Mouse (Mus musculus): ENCODE data around the gene Cox4i2.
A peak's percentile ranks its signal among the peaks of the same experiment; 100 is the strongest.

Gene Cox4i2

GRCm38 (mm10) chr2:152753944-152754711 lies at the start of gene Cox4i2:
Gene Cox4i2 (plus strand): TSS chr2:152754173.
- DNase-seq = peak; percentile 96

- DNase-seq = no peak
Observed at GRCm38 (mm10) chr2:152704256-152704605, 49.7 kb upstream of the Cox4i2 start.

- DNase-seq = no peak
Observed at GRCm38 (mm10) chr2:152704811-152705370, 49.1 kb upstream of the Cox4i2 start.

GRCm38 (mm10) chr2:152705993-152706571 lies 47.9 kb upstream of the Cox4i2 start:
- DNase-seq = peak; percentile 98

- no peak for DNase-seq
Observed at GRCm38 (mm10) chr2:152707186-152707585, 46.8 kb upstream of the Cox4i2 start.

GRCm38 (mm10) chr2:152707627-152708026 lies 46.3 kb upstream of the Cox4i2 start:
- DNase-seq = peak; percentile 100

GRCm38 (mm10) chr2:152709066-152709465 lies 44.9 kb upstream of the Cox4i2 start:
- peak; percentile 90 for DNase-seq

GRCm38 (mm10) chr2:152716241-152716772 lies 37.7 kb upstream of the Cox4i2 start:
- DNase-seq = peak; percentile 83

GRCm38 (mm10) chr2:152717652-152718051 lies 36.3 kb upstream of the Cox4i2 start:
- DNase-seq = peak; percentile 82

GRCm38 (mm10) chr2:152718076-152718475 lies 35.9 kb upstream of the Cox4i2 start:
- peak; percentile 87 for DNase-seq

- peak; percentile 99 for DNase-seq
Observed at GRCm38 (mm10) chr2:152723651-152724331, 30.2 kb upstream of the Cox4i2 start.

- DNase-seq = peak; percentile 92
Observed at GRCm38 (mm10) chr2:152724332-152724723, 29.6 kb upstream of the Cox4i2 start.

- peak; percentile 95 for DNase-seq
Observed at GRCm38 (mm10) chr2:152725178-152725750, 28.7 kb upstream of the Cox4i2 start.

- no peak for DNase-seq
Observed at GRCm38 (mm10) chr2:152726213-152726612, 27.8 kb upstream of the Cox4i2 start.

GRCm38 (mm10) chr2:152726751-152727335 lies 27.1 kb upstream of the Cox4i2 start:
- DNase-seq = peak; percentile 98

GRCm38 (mm10) chr2:152727795-152728510 lies 26.0 kb upstream of the Cox4i2 start:
- DNase-seq = peak; percentile 99

- DNase-seq = no peak
Observed at GRCm38 (mm10) chr2:152728594-152728993, 25.4 kb upstream of the Cox4i2 start.

GRCm38 (mm10) chr2:152729013-152729635 lies 24.8 kb upstream of the Cox4i2 start:
- DNase-seq = peak; percentile 94

- peak; percentile 99 for DNase-seq
Observed at GRCm38 (mm10) chr2:152729636-152730020, 24.3 kb upstream of the Cox4i2 start.

GRCm38 (mm10) chr2:152733201-152733600 lies 20.8 kb upstream of the Cox4i2 start:
- DNase-seq = no peak

GRCm38 (mm10) chr2:152734501-152734900 lies 19.5 kb upstream of the Cox4i2 start:
- no peak for DNase-seq

Measured in heart, adult 11 months (tissue).